Mouse (Mus musculus) CH12.LX (cell line): ENCODE measurements around the gene Rubcnl.

ENCODE experiments used
- CTCF ChIP-seq, 2 experiments: IDR thresholded peaks in 1 of 2; conservative IDR thresholded peaks in 1 of 2; 2 replicates each; pipeline ENCODE4 v1.5.1; 2011 to 2012; ENCODE audit warnings: low read depth in 2 of 2, low read length in 2 of 2, improper control_type of control experiment in 1 of 2, inconsistent platforms in 1 of 2, mild to moderate bottlenecking in 1 of 2, moderate library complexity in 1 of 2
- E2F4 ChIP-seq: IDR thresholded peaks from 2 replicates; pipeline ENCODE4 v1.6.1; 2011; ENCODE audit warnings: low read depth, low read length, improper control_type of control experiment; ENCODE audit not compliant: insufficient replicate concordance
- EP300 ChIP-seq: IDR thresholded peaks from 2 replicates; pipeline ENCODE4 v1.6.1; 2011; ENCODE audit warnings: low read length, improper control_type of control experiment
- IRF4 ChIP-seq: IDR thresholded peaks from 2 replicates; pipeline ENCODE4 v1.6.1; 2014; ENCODE audit warnings: low read depth, mild to moderate bottlenecking, inconsistent platforms, low read length, improper control_type of control experiment
- MXI1 ChIP-seq: IDR thresholded peaks from 2 replicates; pipeline ENCODE4 v1.6.1; 2011; ENCODE audit warnings: mild to moderate bottlenecking, low read depth, low read length, improper control_type of control experiment
- NELFE ChIP-seq: IDR thresholded peaks from 2 replicates; pipeline ENCODE4 v1.6.1; 2011; ENCODE audit warnings: low read depth, low read length, improper control_type of control experiment
- POLR2A ChIP-seq: IDR thresholded peaks from 2 replicates; pipeline ENCODE4 v1.6.1; 2011; ENCODE audit warnings: low read depth, mild to moderate bottlenecking, improper control_type of control experiment, low read length
- RAD21 ChIP-seq: IDR thresholded peaks from 2 replicates; pipeline ENCODE4 v1.6.1; 2011; ENCODE audit warnings: low read depth, mild to moderate bottlenecking, low read length, improper control_type of control experiment, moderate library complexity
- RCOR1 ChIP-seq: conservative IDR thresholded peaks from 2 replicates; pipeline ENCODE4 v1.6.1; 2012; ENCODE audit warnings: low read depth, mild to moderate bottlenecking, inconsistent platforms, low read length, improper control_type of control experiment
- SMC3 ChIP-seq: IDR thresholded peaks from 2 replicates; pipeline ENCODE4 v1.6.1; 2011; ENCODE audit warnings: low read depth, low read length, improper control_type of control experiment
- TBP ChIP-seq: conservative IDR thresholded peaks from 2 replicates; pipeline ENCODE4 v1.6.1; 2011; ENCODE audit warnings: low read depth, low read length, improper control_type of control experiment
- UBTF ChIP-seq: IDR thresholded peaks from 2 replicates; pipeline ENCODE4 v1.6.1; 2012; ENCODE audit warnings: low read depth, mild to moderate bottlenecking, inconsistent platforms, low read length, improper control_type of control experiment, moderate library complexity
- USF1 ChIP-seq: IDR thresholded peaks from 2 replicates; pipeline ENCODE4 v1.6.1; 2014; ENCODE audit warnings: low read depth, mild to moderate bottlenecking, inconsistent platforms, low read length, improper control_type of control experiment

DNA sequence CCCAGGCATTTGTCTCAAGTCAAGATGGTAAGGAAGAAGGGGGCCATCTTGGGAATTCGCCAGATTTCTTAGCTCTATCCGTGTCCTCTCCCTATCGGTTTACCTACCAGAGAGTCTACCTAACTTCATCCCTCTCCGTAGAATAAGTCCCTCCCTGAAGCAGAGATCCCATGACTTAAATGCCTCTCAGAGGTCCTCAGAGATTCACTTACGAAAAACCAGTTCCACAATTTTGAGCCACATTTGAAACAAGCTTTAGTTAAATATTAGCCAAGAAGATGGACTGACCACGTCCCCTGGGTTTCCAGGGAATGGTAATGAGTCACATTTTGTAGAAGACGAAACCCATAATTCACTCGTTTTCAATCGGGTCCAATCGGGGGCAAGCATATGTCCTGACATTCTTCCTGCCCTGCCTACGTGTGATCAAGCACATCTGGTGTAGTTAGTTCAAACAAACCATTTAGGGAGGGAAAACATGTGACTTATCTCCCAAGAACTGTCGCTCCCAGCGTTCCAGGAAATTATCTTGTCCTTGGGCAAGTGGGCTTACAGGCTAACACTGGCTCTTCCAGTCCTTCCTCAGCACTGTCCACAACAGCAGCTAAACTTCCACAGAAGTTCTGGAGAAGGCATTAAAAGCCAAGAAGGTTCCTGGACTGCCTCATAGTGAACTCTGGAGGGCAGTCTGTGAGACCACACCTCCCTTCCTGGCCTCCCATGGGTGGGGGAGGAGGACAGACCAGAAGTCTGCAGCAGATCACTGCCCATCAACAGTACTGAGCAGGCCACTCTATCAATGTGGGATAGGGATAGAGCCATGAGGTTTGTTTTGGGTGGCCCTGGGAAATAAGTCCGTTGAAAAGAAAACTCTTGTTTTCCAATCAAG lies 38.9 kb downstream of the Rubcnl start:
- no peak for TF ChIP-seq POLR2A
- no peak for TF ChIP-seq RAD21
- no peak for TF ChIP-seq CTCF (conservative IDR thresholded peaks at IDR 0.05 in 1 of 2, IDR thresholded peaks at IDR 0.05 in 1 of 2; ENCODE audit: low read depth in 2 of 2, low read length in 2 of 2)
- TF ChIP-seq EP300: no peak
- no peak for TF ChIP-seq NELFE
- TF ChIP-seq RCOR1: no peak
- no peak for TF ChIP-seq MXI1
- no peak for TF ChIP-seq IRF4
- no peak for TF ChIP-seq SMC3
- TF ChIP-seq E2F4: no peak
- no peak for TF ChIP-seq UBTF
- TF ChIP-seq TBP: no peak
- TF ChIP-seq USF1: no peak
